Mouse (Mus musculus) liver, adult 2 months (tissue): ENCODE measurements around the gene Hist1h4n.

ENCODE experiments used
- CTCF ChIP-seq: fragments of 200-500 bp; IDR thresholded peaks from 2 replicates; pipeline ENCODE4 v1.5.1; 2011; ENCODE audit warnings: low read depth, low read length, control low read depth
- POLR2A ChIP-seq: fragments of 200-500 bp; IDR thresholded peaks from 2 replicates; pipeline ENCODE4 v1.6.1; 2011; ENCODE audit warnings: low read length, control low read depth; ENCODE audit not compliant: insufficient read depth; ENCODE audit errors: extremely low read depth

DNA sequence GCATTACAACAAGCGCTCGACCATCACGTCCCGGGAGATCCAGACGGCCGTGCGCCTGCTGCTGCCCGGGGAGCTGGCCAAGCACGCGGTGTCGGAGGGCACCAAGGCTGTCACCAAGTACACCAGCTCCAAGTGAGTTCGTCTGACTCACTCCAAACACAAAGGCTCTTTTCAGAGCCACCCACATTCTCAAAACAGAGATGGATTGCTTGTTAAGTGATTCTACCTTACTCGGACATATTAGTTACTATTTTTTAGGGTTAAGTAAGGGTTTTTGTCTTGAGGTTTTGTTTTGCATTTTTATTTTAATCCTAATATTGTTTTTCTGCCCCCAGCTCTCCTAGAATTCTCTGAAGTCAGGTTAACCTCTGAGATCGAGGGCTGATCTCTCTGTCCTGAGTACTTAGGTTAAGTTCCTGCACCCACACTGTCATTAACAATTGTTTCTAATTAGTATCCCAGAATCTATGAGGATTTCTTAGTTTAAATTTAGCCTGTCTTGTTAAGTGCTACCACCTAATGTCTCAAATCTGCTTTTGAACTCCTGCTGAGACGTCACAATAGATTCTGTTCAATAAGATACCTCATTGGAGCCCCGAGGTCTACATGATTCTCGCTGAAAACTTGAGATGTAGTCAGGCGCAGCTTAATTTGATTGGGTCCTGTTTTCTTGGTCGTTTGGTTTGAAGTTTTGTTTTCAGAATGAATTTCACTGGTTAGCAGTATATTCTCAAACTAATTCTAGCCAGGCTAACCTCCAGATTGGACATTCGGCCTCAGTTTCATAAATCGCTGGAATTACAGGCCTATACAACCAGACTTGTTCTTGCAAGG, 44.0 kb downstream of the Hist1h4n start:
- TF ChIP-seq CTCF = no peak
- TF ChIP-seq POLR2A = no peak
